Mouse (Mus musculus) cortical plate, adult 2 months (tissue): ENCODE measurements around the gene Palld.

ENCODE experiments used
- CTCF ChIP-seq: fragments of 200-500 bp; IDR thresholded peaks from 2 replicates; pipeline ENCODE4 v1.5.1; 2011; ENCODE audit warnings: mild to moderate bottlenecking, control low read depth, low read length; ENCODE audit not compliant: insufficient read depth; ENCODE audit errors: extremely low read depth
- POLR2A ChIP-seq: fragments of 200-500 bp; IDR thresholded peaks from 2 replicates; pipeline ENCODE4 v1.6.1; 2011; ENCODE audit warnings: mild to moderate bottlenecking, low read length, control low read depth; ENCODE audit not compliant: insufficient read depth; ENCODE audit errors: extremely low read depth

- TF ChIP-seq POLR2A, result no peak
- TF ChIP-seq CTCF, result no peak
Observed at GRCm38 (mm10) chr8:61714293-61714831, 188.1 kb downstream of the Palld start.
